Mouse (Mus musculus) heart, embryonic 15.5 days (tissue): ENCODE results near the gene Vill. TPM values are rescaled to one million over a fixed set of nuclear protein-coding genes. Genes with fewer than 3 reads are reported as not detected.

ENCODE experiments used
- ATAC-seq: fragments of 200-750 bp; cut with Nextera tagmentation; replicated peaks from 2 replicates; pipeline ENCODE4 v1.8.0; 2017; ENCODE audit warnings: low read depth, moderate TSS enrichment; ENCODE audit not compliant: insufficient number of reproducible peaks, insufficient read depth, low FRiP score
- H3K27ac ChIP-seq: fragments of 300-500 bp; sonication (generic); 2 replicates; pipeline ENCODE4 v1.5.1; 2015; ENCODE audit warnings: mild to moderate bottlenecking, inconsistent platforms
- H3K27me3 ChIP-seq: fragments of 300-500 bp; sonication (generic); 2 replicates; pipeline ENCODE4 v1.6.1; 2015; ENCODE audit warnings: inconsistent platforms
- H3K36me3 ChIP-seq: fragments of 300-500 bp; sonication (generic); 2 replicates; pipeline ENCODE4 v1.6.1; 2015; ENCODE audit warnings: mild to moderate bottlenecking, inconsistent platforms
- H3K4me1 ChIP-seq: fragments of 300-500 bp; sonication (generic); replicated peaks from 2 replicates; pipeline ENCODE4 v1.6.1; 2015; ENCODE audit warnings: inconsistent platforms
- H3K4me2 ChIP-seq: fragments of 300-500 bp; sonication (generic); 2 replicates; pipeline ENCODE4 v1.6.1; 2015; ENCODE audit warnings: inconsistent platforms, mild to moderate bottlenecking, moderate library complexity
- H3K4me3 ChIP-seq: fragments of 300-500 bp; sonication (generic); 2 replicates; pipeline ENCODE4 v1.5.1; 2015; ENCODE audit warnings: mild to moderate bottlenecking, inconsistent platforms
- H3K9ac ChIP-seq: fragments of 300-500 bp; sonication (generic); 2 replicates; pipeline ENCODE4 v1.6.1; 2015; ENCODE audit warnings: mild to moderate bottlenecking, inconsistent platforms
- H3K9me3 ChIP-seq: fragments of 300-500 bp; sonication (generic); replicated peaks from 2 replicates; pipeline ENCODE4 v1.6.1; 2016; ENCODE audit warnings: inconsistent platforms
- WGBS: fragments of 180-500 bp; shearing (Covaris S2); methylation state at CpG from one replicate; pipeline ENCODE4 v1.1.7; 2015; ENCODE audit warnings: mixed read lengths; 5-methylcytosine and 5-hydroxymethylcytosine counted together
- polyA plus RNA-seq: library from polyadenylated mRNA; unstranded; fragments of >200 nt; fragmentation: Nextera tagmentation; extraction: Ambion mirVana; gene quantifications from 2 replicates; pipeline ENCODE4 v1.2.1, GENCODE M21; 2015

Vill gene
- polyA plus RNA-seq, 1 experiment from 2014 or later = 8.7 TPM

- Histone ChIP-seq H3K36me3 (peaks cover 6% of the 10 kb centered on the region; the same call in 1 of the 2 replicates), H3K4me2 (no peak overlapping the region), H3K9ac (no peak overlapping the region), H3K27me3 (no peaks in the 10 kb centered on the region), H3K4me1 (no peaks in the 10 kb centered on the region), H3K27ac (no peak overlapping the region), H3K9me3 (no peaks in the 10 kb centered on the region), H3K4me3 (no peak overlapping the region)
- WGBS = 89% methylated on average over 7 of the region's 7 CpGs
- ATAC-seq = no peak
Measured at GRCm38 (mm10) chr9:119025832-119026331, 26.7 kb upstream of the Vill start.

- no peak for ATAC-seq
- WGBS = 86% methylated on average over 7 of the region's 7 CpGs
- peaks cover 6% of the 10 kb centered on the region; the same call in 1 of the 2 replicates for H3K36me3 ChIP-seq
Measured at GRCm38 (mm10) chr9:119027337-119027736, 25.2 kb upstream of the Vill start.

GRCm38 (mm10) chr9:119028226-119029195, 24.1 kb upstream of the Vill start:
- Histone ChIP-seq H3K4me1 (peaks cover 15% of the 10 kb centered on the region), H3K36me3 (peaks cover 7% of the 10 kb centered on the region; the same call in 1 of the 2 replicates), H3K9ac (no peak overlapping the region), H3K4me3 (no peak overlapping the region), H3K4me2 (no peak overlapping the region), H3K27ac (no peak overlapping the region), H3K9me3 (no peaks in the 10 kb centered on the region), H3K27me3 (no peaks in the 10 kb centered on the region)
- 88% methylated on average over 27 of the region's 27 CpGs for WGBS
- no peak for ATAC-seq

More at GRCm38 (mm10) chr9:119027337-119027736, 25.2 kb upstream of the Vill start:
- Histone ChIP-seq H3K27ac (no peak overlapping the region), H3K27me3 (no peaks in the 10 kb centered on the region), H3K9ac (no peak overlapping the region), H3K4me1 (peaks cover 9% of the 10 kb centered on the region), H3K9me3 (no peaks in the 10 kb centered on the region), H3K4me2 (no peak overlapping the region), H3K4me3 (no peak overlapping the region)

GRCm38 (mm10) chr9:119029568-119029967, 23.0 kb upstream of the Vill start:
- Histone ChIP-seq H3K36me3 (peaks cover 11% of the 10 kb centered on the region; the same call in 1 of the 2 replicates), H3K27ac (no peak overlapping the region), H3K27me3 (no peaks in the 10 kb centered on the region), H3K9me3 (no peaks in the 10 kb centered on the region), H3K4me3 (no peak overlapping the region), H3K4me1 (peaks cover 15% of the 10 kb centered on the region), H3K9ac (no peak overlapping the region), H3K4me2 (no peak overlapping the region)
- WGBS = 65% methylated on average over 7 of the region's 7 CpGs
- peak; percentile 53 for ATAC-seq

- H3K9me3 ChIP-seq = no peaks in the 10 kb centered on the region
- H3K4me1 ChIP-seq = peaks cover 20% of the 10 kb centered on the region
- peaks cover 11% of the 10 kb centered on the region; the same call in 1 of the 2 replicates for H3K36me3 ChIP-seq
- H3K9ac ChIP-seq = no peak overlapping the region
- H3K27ac ChIP-seq = no peak overlapping the region
- 80% methylated on average over 4 of the region's 4 CpGs for WGBS
- no peak for ATAC-seq
- no peaks in the 10 kb centered on the region for H3K27me3 ChIP-seq
- no peak overlapping the region for H3K4me3 ChIP-seq
- no peak overlapping the region for H3K4me2 ChIP-seq
Measured at GRCm38 (mm10) chr9:119031038-119031437, 21.5 kb upstream of the Vill start.

- Histone ChIP-seq H3K36me3 (peaks cover 11% of the 10 kb centered on the region; the same call in 1 of the 2 replicates), H3K4me1 (peaks cover 27% of the 10 kb centered on the region), H3K27ac (peak overlapping the region; percentile 28; the same call in 1 of the 2 replicates), H3K27me3 (no peaks in the 10 kb centered on the region), H3K9me3 (no peaks in the 10 kb centered on the region), H3K4me2 (no peak overlapping the region), H3K9ac (no peak overlapping the region), H3K4me3 (no peak overlapping the region)
- 75% methylated on average over 14 of the region's 14 CpGs for WGBS
- no peak for ATAC-seq
Measured at GRCm38 (mm10) chr9:119031772-119032171, 20.8 kb upstream of the Vill start.

- Histone ChIP-seq H3K4me2 (no peak overlapping the region), H3K4me1 (peaks cover 32% of the 10 kb centered on the region), H3K9me3 (no peaks in the 10 kb centered on the region), H3K9ac (no peak overlapping the region), H3K27me3 (no peaks in the 10 kb centered on the region), H3K4me3 (no peak overlapping the region), H3K36me3 (peaks cover 11% of the 10 kb centered on the region; the same call in 1 of the 2 replicates), H3K27ac (peak overlapping the region; percentile 28; the same call in 1 of the 2 replicates)
- WGBS = 48% methylated on average over 9 of the region's 9 CpGs
- ATAC-seq = no peak
Measured at GRCm38 (mm10) chr9:119032538-119032937, 20.0 kb upstream of the Vill start.

- H3K36me3 ChIP-seq = peaks cover 11% of the 10 kb centered on the region; the same call in 1 of the 2 replicates
- no peak overlapping the region for H3K9ac ChIP-seq
- no peak overlapping the region for H3K27ac ChIP-seq
- WGBS = 83% methylated on average over 19 of the region's 19 CpGs
- no peaks in the 10 kb centered on the region for H3K9me3 ChIP-seq
- H3K4me2 ChIP-seq = no peak overlapping the region
- peaks cover 32% of the 10 kb centered on the region for H3K4me1 ChIP-seq
- no peak overlapping the region for H3K4me3 ChIP-seq
- H3K27me3 ChIP-seq = no peaks in the 10 kb centered on the region
- no peak for ATAC-seq
Measured at GRCm38 (mm10) chr9:119033111-119033921, 19.3 kb upstream of the Vill start.

GRCm38 (mm10) chr9:119034069-119034468, 18.5 kb upstream of the Vill start:
- no peak overlapping the region for H3K4me3 ChIP-seq
- H3K4me1 ChIP-seq = peaks cover 32% of the 10 kb centered on the region
- H3K27ac ChIP-seq = no peak overlapping the region
- no peaks in the 10 kb centered on the region for H3K9me3 ChIP-seq
- H3K4me2 ChIP-seq = no peak overlapping the region
- no peaks in the 10 kb centered on the region for H3K27me3 ChIP-seq
- WGBS = 88% methylated on average over 8 of the region's 8 CpGs
- no peak overlapping the region for H3K9ac ChIP-seq
- no peak for ATAC-seq
- H3K36me3 ChIP-seq = peaks cover 11% of the 10 kb centered on the region; the same call in 1 of the 2 replicates

GRCm38 (mm10) chr9:119034676-119035665, 17.6 kb upstream of the Vill start:
- Histone ChIP-seq H3K27me3 (no peaks in the 10 kb centered on the region), H3K4me1 (peaks cover 33% of the 10 kb centered on the region), H3K4me2 (no peak overlapping the region), H3K36me3 (peaks cover 11% of the 10 kb centered on the region; the same call in 1 of the 2 replicates), H3K9me3 (no peaks in the 10 kb centered on the region), H3K4me3 (no peak overlapping the region), H3K27ac (no peak overlapping the region), H3K9ac (no peak overlapping the region)
- 87% methylated on average over 29 of the region's 29 CpGs for WGBS
- no peak for ATAC-seq
